Mouse (Mus musculus) embryonic facial prominence, embryonic 14.5 days (tissue): ENCODE results near the gene Endou. TPM values are rescaled to one million over a fixed set of nuclear protein-coding genes. Genes with fewer than 3 reads are reported as not detected.

Experiments
- ATAC-seq: fragments of 200-750 bp; cut with Nextera tagmentation; 2 replicates; pipeline ENCODE4 v1.8.0; 2017; ENCODE audit warnings: low read depth, moderate number of reproducible peaks, moderate TSS enrichment
- DNase-seq: peaks from one replicate; pipeline ENCODE4 v3.0.0-alpha.2; 2015; ENCODE audit warnings: low spot score
- H3K27ac ChIP-seq: fragments of 300-500 bp; sonication (generic); replicated peaks from 2 replicates; pipeline ENCODE4 v1.5.1; 2014; ENCODE audit warnings: low read depth, mild to moderate bottlenecking, low read length, moderate library complexity
- H3K27me3 ChIP-seq: fragments of 300-500 bp; sonication (generic); replicated peaks from 2 replicates; pipeline ENCODE4 v1.6.1; 2014; ENCODE audit warnings: low read length; ENCODE audit not compliant: control insufficient read depth, insufficient read depth
- H3K36me3 ChIP-seq: fragments of 300-500 bp; sonication (generic); 2 replicates; pipeline ENCODE4 v1.6.1; 2014; ENCODE audit warnings: low read length, mixed read lengths; ENCODE audit not compliant: control insufficient read depth, insufficient read depth
- H3K4me1 ChIP-seq: fragments of 300-500 bp; sonication (generic); 2 replicates; pipeline ENCODE4 v1.6.1; 2014; ENCODE audit warnings: antibody characterized with exemption, low read length; ENCODE audit not compliant: control insufficient read depth, insufficient read depth
- H3K4me2 ChIP-seq: fragments of 300-500 bp; sonication (generic); 2 replicates; pipeline ENCODE4 v1.6.1; 2014; ENCODE audit warnings: low read depth, mild to moderate bottlenecking, low read length, moderate library complexity, mixed read lengths
- H3K4me3 ChIP-seq: fragments of 300-500 bp; sonication (generic); 2 replicates; pipeline ENCODE4 v1.5.1; 2014; ENCODE audit warnings: low read depth, mild to moderate bottlenecking, low read length
- H3K9ac ChIP-seq: fragments of 300-500 bp; sonication (generic); 2 replicates; pipeline ENCODE4 v1.6.1; 2014; ENCODE audit warnings: low read depth, mild to moderate bottlenecking, low read length, moderate library complexity, mixed read lengths
- H3K9me3 ChIP-seq: fragments of 300-500 bp; sonication (generic); 2 replicates; pipeline ENCODE4 v1.6.1; 2016; ENCODE audit warnings: low read length; ENCODE audit not compliant: control insufficient read depth
- WGBS: fragments of 180-500 bp; shearing (Covaris S2); extraction: QIAGEN DNeasy Blood & Tissue Kit; methylation state at CpG from one replicate; pipeline ENCODE4 v1.1.7; 2014; 5-methylcytosine and 5-hydroxymethylcytosine counted together
- polyA plus RNA-seq: library from polyadenylated mRNA; unstranded; fragments of >200 nt; fragmentation: Nextera tagmentation; extraction: Ambion mirVana; gene quantifications from 2 replicates; pipeline ENCODE4 v1.2.1, GENCODE M21; 2014

Gene Endou
- polyA plus RNA-seq, 1 experiment from 2014 or later: 4.1 TPM

GRCm38 (mm10) chr15:97721008-97721701 lies 10.0 kb downstream of the Endou start:
- Histone ChIP-seq H3K4me3 (no peak overlapping the region), H3K4me1 (peaks cover 10% of the 10 kb centered on the region; the same call in 1 of the 2 replicates), H3K27me3 (no peaks in the 10 kb centered on the region), H3K4me2 (no peak overlapping the region), H3K9me3 (no peaks in the 10 kb centered on the region), H3K9ac (no peak overlapping the region), H3K27ac (peak overlapping the region; percentile 0; the same call in 1 of the 2 replicates), H3K36me3 (no peaks in the 10 kb centered on the region)
- 59% methylated on average over 15 of the region's 15 CpGs for WGBS
- ATAC-seq: no peak
- DNase-seq: no peak

DNA sequence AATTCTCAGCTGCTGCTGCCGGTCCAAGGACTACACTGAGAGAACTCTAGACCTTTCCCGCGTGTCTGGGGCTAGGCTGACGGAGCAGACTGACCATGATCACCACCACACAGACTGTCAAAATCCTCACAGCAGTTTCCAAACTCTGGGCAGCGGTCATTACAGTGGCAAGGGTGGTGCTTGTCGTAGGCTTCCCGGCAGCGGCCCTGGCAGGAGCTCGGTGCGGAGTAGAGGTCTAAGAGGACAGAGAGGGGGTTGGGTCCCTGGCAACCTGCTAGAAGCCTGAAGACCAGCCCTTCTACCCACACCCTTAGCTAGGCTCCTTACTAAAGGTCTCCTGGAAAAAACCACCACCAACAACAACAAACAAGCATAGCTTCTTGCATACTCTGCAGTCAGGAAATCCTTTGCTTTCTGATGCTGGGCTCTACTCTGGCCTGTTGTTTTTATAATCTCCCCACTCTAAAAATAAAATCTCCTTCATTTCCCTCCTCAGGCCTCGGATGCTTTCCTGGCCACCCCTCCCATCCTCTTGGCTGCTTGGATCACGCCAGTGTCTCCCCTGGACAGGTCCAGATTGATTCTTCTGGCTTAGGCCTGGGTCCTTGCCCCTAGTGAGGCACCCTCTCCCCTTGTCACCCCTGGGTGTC lies 11.0 kb downstream of the Endou start:
- DNase-seq (no peak), ATAC-seq (no peak)
- WGBS: 81% methylated on average over 12 of the region's 12 CpGs
- no peaks in the 10 kb centered on the region for H3K36me3 ChIP-seq
- no peak overlapping the region for H3K4me3 ChIP-seq
- no peak overlapping the region for H3K4me2 ChIP-seq
- H3K9me3 ChIP-seq: no peaks in the 10 kb centered on the region
- H3K27ac ChIP-seq: peak overlapping the region; percentile 44; the same call in 1 of the 2 replicates
- no peaks in the 10 kb centered on the region for H3K27me3 ChIP-seq
- no peak overlapping the region for H3K9ac ChIP-seq
- H3K4me1 ChIP-seq: peaks cover 10% of the 10 kb centered on the region; the same call in 1 of the 2 replicates

DNA sequence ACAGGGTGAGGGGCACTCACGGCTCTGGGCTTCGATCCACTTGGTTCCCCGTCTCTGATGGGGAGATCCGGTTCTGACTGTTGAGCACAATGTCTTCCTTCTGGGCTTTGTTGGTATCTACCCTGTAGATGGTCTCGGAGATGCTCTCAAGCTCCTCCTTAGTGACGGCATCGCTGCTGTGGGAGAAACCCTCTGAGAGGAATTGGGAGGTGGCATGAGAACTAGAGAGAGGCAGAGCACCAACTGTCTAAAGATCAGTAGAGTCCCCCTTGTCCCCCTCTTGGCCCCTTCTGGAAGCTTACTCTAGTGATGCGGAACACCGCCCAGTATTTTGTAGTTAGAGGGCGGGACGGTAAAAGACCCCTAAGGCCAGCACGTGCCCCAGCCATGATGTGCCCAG lies 11.6 kb downstream of the Endou start:
- Histone ChIP-seq H3K9me3 (no peaks in the 10 kb centered on the region), H3K4me1 (peaks cover 10% of the 10 kb centered on the region; the same call in 1 of the 2 replicates), H3K27ac (no peak overlapping the region), H3K4me3 (no peak overlapping the region), H3K27me3 (no peaks in the 10 kb centered on the region), H3K4me2 (no peak overlapping the region), H3K36me3 (no peaks in the 10 kb centered on the region), H3K9ac (no peak overlapping the region)
- no peak for DNase-seq
- no peak for ATAC-seq
- 93% methylated on average over 12 of the region's 12 CpGs for WGBS

DNA sequence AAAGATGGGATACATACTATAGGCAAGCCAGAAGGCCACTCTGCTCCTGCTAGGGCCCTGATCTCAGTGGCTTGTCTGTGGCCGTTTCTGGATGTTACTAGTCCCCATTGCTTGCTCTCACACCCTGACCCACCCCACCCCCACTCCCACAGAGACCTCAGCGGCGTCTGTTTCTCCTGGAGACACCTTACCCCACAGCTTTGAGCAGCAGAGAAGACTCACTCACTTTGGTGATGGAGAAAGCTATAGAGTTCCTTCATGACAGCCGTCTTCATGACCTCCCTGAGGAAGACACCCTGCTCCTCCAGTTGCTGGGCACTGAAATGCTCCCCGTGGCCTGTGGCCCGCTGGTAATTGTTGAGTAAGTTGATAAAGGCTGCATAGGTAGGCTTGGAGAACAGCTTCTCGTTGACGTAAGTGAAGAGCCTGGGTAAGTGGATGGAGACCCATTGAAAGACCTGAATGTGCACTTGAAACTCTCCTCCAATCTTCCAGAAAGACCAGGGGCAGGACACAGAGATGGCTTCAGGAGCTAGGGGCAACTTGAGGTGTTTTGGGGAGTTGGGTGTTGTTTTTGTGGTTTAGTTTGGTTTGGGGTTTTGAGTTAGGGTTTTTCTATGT lies 12.5 kb downstream of the Endou start:
- H3K27me3 ChIP-seq: no peaks in the 10 kb centered on the region
- ATAC-seq: no peak
- no peak overlapping the region for H3K27ac ChIP-seq
- H3K9me3 ChIP-seq: no peaks in the 10 kb centered on the region
- no peak for DNase-seq
- H3K4me3 ChIP-seq: no peak overlapping the region
- peaks cover 10% of the 10 kb centered on the region; the same call in 1 of the 2 replicates for H3K4me1 ChIP-seq
- H3K4me2 ChIP-seq: no peak overlapping the region
- no peak overlapping the region for H3K9ac ChIP-seq
- WGBS: 91% methylated on average over 8 of the region's 8 CpGs
- no peaks in the 10 kb centered on the region for H3K36me3 ChIP-seq

DNA sequence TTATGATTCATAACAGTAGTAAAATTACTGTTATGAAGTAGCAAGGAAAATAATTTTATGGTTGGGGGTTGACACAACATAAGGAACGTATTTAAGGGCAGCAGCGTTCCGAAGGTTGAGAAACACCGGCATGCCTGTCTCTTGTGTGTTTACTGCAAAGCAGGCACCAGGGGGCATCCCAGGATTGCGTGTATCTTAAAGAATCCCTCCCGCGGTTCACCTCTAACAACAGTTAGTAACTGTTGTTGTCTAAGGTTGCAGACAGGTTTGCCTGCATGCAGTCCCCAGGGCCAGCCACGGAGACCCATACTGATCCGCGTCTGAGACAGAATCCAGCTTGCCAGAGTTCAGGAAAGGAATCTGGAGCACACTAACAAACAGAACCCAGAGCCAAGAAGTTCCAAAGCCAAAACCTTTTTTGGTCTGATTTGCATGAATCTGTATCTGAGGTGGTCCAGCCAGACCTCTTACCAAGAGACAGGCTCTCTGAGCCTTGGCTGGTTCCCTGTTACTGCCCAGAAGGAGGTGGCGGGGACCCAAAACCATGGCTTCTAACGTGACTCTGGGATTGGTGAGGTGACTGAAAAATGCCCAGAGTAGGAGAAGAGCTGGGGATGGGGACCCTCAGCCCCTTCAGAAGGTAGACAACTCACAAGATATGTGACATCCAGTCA lies 13.1 kb downstream of the Endou start:
- Histone ChIP-seq H3K36me3 (no peaks in the 10 kb centered on the region), H3K27me3 (no peaks in the 10 kb centered on the region), H3K27ac (no peak overlapping the region), H3K9me3 (no peaks in the 10 kb centered on the region), H3K9ac (no peak overlapping the region), H3K4me1 (peaks cover 10% of the 10 kb centered on the region; the same call in 1 of the 2 replicates), H3K4me2 (no peak overlapping the region), H3K4me3 (no peak overlapping the region)
- DNase-seq (peak; percentile 90), ATAC-seq (peak; percentile 80)
- WGBS: 20% methylated on average over 12 of the region's 12 CpGs

- Histone ChIP-seq H3K4me1 (peaks cover 10% of the 10 kb centered on the region; the same call in 1 of the 2 replicates), H3K27ac (no peak overlapping the region), H3K9me3 (no peaks in the 10 kb centered on the region), H3K4me2 (no peak overlapping the region), H3K4me3 (no peak overlapping the region), H3K36me3 (no peaks in the 10 kb centered on the region), H3K9ac (no peak overlapping the region), H3K27me3 (no peaks in the 10 kb centered on the region)
- WGBS: 93% methylated on average over 11 of the region's 11 CpGs
- DNase-seq (no peak), ATAC-seq (no peak)
Measured at GRCm38 (mm10) chr15:97716782-97717181, 14.4 kb downstream of the Endou start.

DNA sequence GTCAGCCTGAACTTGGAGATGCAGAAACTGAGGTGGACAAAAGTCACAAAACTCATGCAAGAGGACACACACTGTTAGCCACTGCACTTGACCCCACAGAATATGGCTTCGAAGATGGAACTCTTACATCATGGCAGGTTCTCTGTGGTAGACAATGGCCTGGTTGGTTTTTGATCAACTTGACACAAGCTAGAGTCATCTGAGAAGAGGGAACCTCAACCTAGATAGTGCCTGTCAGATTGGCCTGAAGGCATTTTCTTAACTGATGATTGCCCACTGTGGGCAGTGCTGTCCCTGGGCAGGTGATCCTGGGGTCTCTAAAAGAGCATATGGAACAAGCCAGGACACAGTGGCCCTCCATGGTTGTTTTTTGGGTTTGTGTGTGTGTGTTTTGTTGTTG lies 15.4 kb downstream of the Endou start:
- Histone ChIP-seq H3K9me3 (no peaks in the 10 kb centered on the region), H3K27ac (no peak overlapping the region), H3K4me2 (no peak overlapping the region), H3K36me3 (no peaks in the 10 kb centered on the region), H3K4me3 (no peak overlapping the region), H3K9ac (no peak overlapping the region), H3K27me3 (no peaks in the 10 kb centered on the region), H3K4me1 (peaks cover 14% of the 10 kb centered on the region; the same call in 1 of the 2 replicates)
- ATAC-seq (no peak), DNase-seq (no peak)
- WGBS: 95% methylated on average over 1 of the region's 1 CpGs

DNA sequence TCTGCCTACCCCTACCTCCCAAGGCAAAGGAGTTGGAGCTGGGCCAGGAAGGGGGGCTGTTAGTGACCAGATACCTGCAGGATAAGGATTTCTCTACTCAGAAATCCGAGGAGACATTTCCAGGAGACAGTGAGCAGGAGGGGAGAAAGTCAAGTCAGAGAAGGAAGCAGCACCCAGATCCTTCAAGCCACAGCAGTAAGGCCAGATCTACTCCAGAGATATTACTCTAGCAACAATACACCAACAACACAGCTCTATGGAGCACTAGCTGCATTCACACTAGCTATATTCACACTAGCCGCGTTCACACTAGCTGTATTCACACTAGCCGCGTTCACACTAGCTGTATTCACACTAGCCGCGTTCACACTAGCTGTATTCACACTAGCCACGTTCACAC lies 16.1 kb downstream of the Endou start:
- DNase-seq (no peak), ATAC-seq (no peak)
- WGBS: 87% methylated on average over 8 of the region's 8 CpGs

More for the DNA sequence above, 16.1 kb downstream of the Endou start:
- Histone ChIP-seq H3K9me3 (no peaks in the 10 kb centered on the region), H3K4me2 (no peak overlapping the region), H3K4me3 (no peak overlapping the region), H3K27me3 (no peaks in the 10 kb centered on the region), H3K9ac (no peak overlapping the region), H3K36me3 (no peaks in the 10 kb centered on the region), H3K4me1 (peaks cover 9% of the 10 kb centered on the region; the same call in 1 of the 2 replicates), H3K27ac (no peak overlapping the region)
